In genomic region chr7:31049846-31050281, GRCm38 (mm10) we compare ENCODE assay signal across 7 mouse cellular contexts. TPM values are rescaled to one million over a fixed set of nuclear protein-coding genes. Genes with fewer than 3 reads are reported as not detected.
A peak's percentile ranks its signal among the peaks of the same experiment; 100 is the strongest.
DNase-seq lines count a peak whose midpoint lies in the region; ATAC-seq and TF ChIP-seq lines count a peak whose summit lies in the region.

No protein-coding gene starts in this region.

- H3K4me1 ChIP-seq in forebrain, postnatal 0 days (ENCODE audit: insufficient read depth) = peaks cover 16% of the 10 kb centered on the region

- no peak for TF ChIP-seq CTCF in forebrain, postnatal 0 days (IDR thresholded peaks at IDR 0.05; ENCODE audit: low read depth)

- H3K9ac ChIP-seq in forebrain, postnatal 0 days = peak overlapping the region; percentile 51

- H3K27me3 ChIP-seq in forebrain, postnatal 0 days (ENCODE audit: insufficient read depth, low read length) = peaks cover 19% of the 10 kb centered on the region

- peak overlapping the region; percentile 6; the same call in 1 of the 2 replicates for H3K27ac ChIP-seq in forebrain, postnatal 0 days (ENCODE audit: low read depth, low read length)

- peak overlapping the region; percentile 46 for H3K4me3 ChIP-seq in forebrain, postnatal 0 days (ENCODE audit: low read depth, low read length)

- peak; percentile 64 to 73 for DNase-seq in layer of hippocampus, postnatal 10 days (ENCODE audit: low spot score in 2 of 2)
- DNase-seq in layer of hippocampus, adult 11-12 months (ENCODE audit: low spot score) = no peak
- peak; percentile 49 for DNase-seq in forebrain, postnatal 0 days
- DNase-seq in left cerebral cortex, postnatal 25 days (ENCODE audit: low spot score in 2 of 2) = peak; percentile 61 to 85
- peak; percentile 71 for DNase-seq in right cerebral cortex, postnatal 14 days
- DNase-seq in thymus, postnatal 0 days (ENCODE audit: low spot score) = no peak
- DNase-seq in ovary, adult 18-20 months (ENCODE audit: low spot score) = no peak

- WGBS in forebrain, postnatal 0 days = 4% methylated on average over 14 of the region's 15 CpGs

- no peaks in the 10 kb centered on the region for H3K36me3 ChIP-seq in forebrain, postnatal 0 days (ENCODE audit: insufficient read depth)

- H3K9me3 ChIP-seq in forebrain, postnatal 0 days (ENCODE audit: low read length) = no peaks in the 10 kb centered on the region

- intact Hi-C loops in left cerebral cortex, postnatal 25 days (cut with DNase I) = loop anchor here (1.0 kb wide), 2 partner anchors 32 to 93 kb away; no protein-coding TSS in a partner anchor

- peak; percentile 33 for ATAC-seq in forebrain, postnatal 0 days

- peak overlapping the region; percentile 65 for H3K4me2 ChIP-seq in forebrain, postnatal 0 days (ENCODE audit: low read depth)

RNA-seq across cellular contexts. Expression of gene Fxyd7, which starts 1.4 kb away (rescaled TPM):
- total RNA-seq in layer of hippocampus, postnatal 10 days (2021) = 100 to 1,000 TPM; 376 to 407 TPM
- total RNA-seq in forebrain, postnatal 0 days (2014; rRNA removed) = 74.3 and 92.0 TPM in 2 replicates
- polyA plus RNA-seq in forebrain, postnatal 0 days (2015; fragmentation: Nextera tagmentation; extraction: Ambion mirVana) = 167 and 231 TPM in 2 replicates
- 100 to 1,000 TPM; 185 to 232 TPM for total RNA-seq in left cerebral cortex, postnatal 25 days (2021)
- 0.35 and 0.48 TPM in 2 replicates for polyA plus RNA-seq in thymus, postnatal 0 days (2015; fragmentation: Nextera tagmentation; extraction: Ambion mirVana)

RNA-seq across cellular contexts. Expression of gene Fxyd1, which starts 7.1 kb away (rescaled TPM):
- total RNA-seq in layer of hippocampus, postnatal 10 days (2021) = 10 to 100 TPM; 67.2 to 69.2 TPM
- 14.9 and 19.5 TPM in 2 replicates for total RNA-seq in forebrain, postnatal 0 days (2014; rRNA removed)
- 56.8 and 66.3 TPM in 2 replicates for polyA plus RNA-seq in forebrain, postnatal 0 days (2015; fragmentation: Nextera tagmentation; extraction: Ambion mirVana)
- 10 to 100 TPM; 79.9 to 81.6 TPM for total RNA-seq in left cerebral cortex, postnatal 25 days (2021)
- 12.2 and 19.1 TPM in 2 replicates for polyA plus RNA-seq in thymus, postnatal 0 days (2015; fragmentation: Nextera tagmentation; extraction: Ambion mirVana)

RNA-seq across cellular contexts. Expression of gene Fxyd5, which starts 7.6 kb away (rescaled TPM):
- 10 to 100 TPM; 35.9 to 36.5 TPM for total RNA-seq in layer of hippocampus, postnatal 10 days (2021)
- total RNA-seq in forebrain, postnatal 0 days (2014; rRNA removed) = 10.9 and 19.9 TPM in 2 replicates
- 25.1 and 30.4 TPM in 2 replicates for polyA plus RNA-seq in forebrain, postnatal 0 days (2015; fragmentation: Nextera tagmentation; extraction: Ambion mirVana)
- 10 to 100 TPM; 22.6 to 27.8 TPM for total RNA-seq in left cerebral cortex, postnatal 25 days (2021)
- polyA plus RNA-seq in thymus, postnatal 0 days (2015; fragmentation: Nextera tagmentation; extraction: Ambion mirVana) = 113 and 125 TPM in 2 replicates

RNA-seq across cellular contexts. Expression of gene Lgi4, which starts 9.3 kb away (rescaled TPM):
- total RNA-seq in layer of hippocampus, postnatal 10 days (2021) = 10 to 100 TPM; 13.2 to 15.5 TPM
- 1.1 and 1.6 TPM in 2 replicates for total RNA-seq in forebrain, postnatal 0 days (2014; rRNA removed)
- 0.68 and 0.98 TPM in 2 replicates for polyA plus RNA-seq in forebrain, postnatal 0 days (2015; fragmentation: Nextera tagmentation; extraction: Ambion mirVana)
- total RNA-seq in left cerebral cortex, postnatal 25 days (2021) = 10 to 100 TPM; 24.2 to 24.9 TPM
- polyA plus RNA-seq in thymus, postnatal 0 days (2015; fragmentation: Nextera tagmentation; extraction: Ambion mirVana) = 0.04 and 0.14 TPM in 2 replicates

RNA-seq across cellular contexts. Expression of gene Fxyd3, which starts 26.6 kb away (rescaled TPM):
- total RNA-seq in layer of hippocampus, postnatal 10 days (2021) = 1 to 10 TPM in 1 of 2 experiments, not detected in 1; 1.2 TPM
- total RNA-seq in forebrain, postnatal 0 days (2014; rRNA removed) = not detected in 2 replicates
- polyA plus RNA-seq in forebrain, postnatal 0 days (2015; fragmentation: Nextera tagmentation; extraction: Ambion mirVana) = not detected in 2 replicates
- not detected for total RNA-seq in left cerebral cortex, postnatal 25 days (2021)
- polyA plus RNA-seq in thymus, postnatal 0 days (2015; fragmentation: Nextera tagmentation; extraction: Ambion mirVana) = 78.3 and 79.5 TPM in 2 replicates

Comparison
In these comparisons a context has a peak if more than half of its experiments do, and no peak if none do; other contexts are left out.
1. DNase-seq: peak in layer of hippocampus, postnatal 10 days (2 of 2), forebrain, postnatal 0 days (single experiment), left cerebral cortex, postnatal 25 days (2 of 2) and right cerebral cortex, postnatal 14 days (single experiment); none in layer of hippocampus, adult 11-12 months (single experiment), thymus, postnatal 0 days (single experiment) and ovary, adult 18-20 months (single experiment).